7 mouse cellular contexts compared by ENCODE assay signal in the genomic region with DNA sequence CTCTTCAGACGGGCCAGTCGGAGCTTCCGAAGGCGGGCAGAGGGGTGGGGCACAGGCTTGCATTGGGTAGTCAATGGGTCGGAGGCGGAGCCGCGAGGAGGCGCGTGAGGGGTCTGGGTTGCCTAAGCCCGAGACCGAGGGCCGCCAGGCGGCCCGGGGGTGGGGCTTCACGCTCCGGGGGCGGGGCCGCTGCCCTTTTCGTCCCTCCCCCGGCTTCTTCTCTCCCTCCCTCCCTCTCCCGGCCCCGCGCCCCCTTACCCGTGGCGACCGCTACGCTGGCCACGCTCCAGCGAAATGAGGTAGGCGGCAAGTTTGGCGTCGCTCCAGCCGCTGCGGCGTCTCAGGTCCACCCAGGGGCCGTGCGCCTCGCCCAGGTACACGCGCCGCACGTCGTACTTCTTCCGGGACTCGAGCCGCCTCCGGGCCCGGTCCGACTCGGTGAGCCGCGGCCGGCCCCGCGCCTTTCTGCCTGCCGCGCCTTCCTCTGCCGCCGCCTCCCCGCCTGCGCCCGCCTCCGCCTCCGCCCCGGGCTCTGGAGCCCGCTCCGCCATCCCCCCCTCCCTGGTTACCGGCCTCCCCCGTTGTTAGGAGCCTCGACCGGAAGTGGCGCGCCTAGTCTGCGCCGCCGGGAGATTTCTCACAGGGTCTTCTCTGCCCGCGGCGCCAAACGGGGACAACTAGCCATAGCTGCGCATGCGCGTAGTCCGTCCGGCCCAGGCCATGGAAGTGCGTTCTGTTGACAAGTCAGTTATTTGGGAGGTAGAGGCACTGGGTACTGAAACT. TPM values are rescaled to one million over a fixed set of nuclear protein-coding genes. Genes with fewer than 3 reads are reported as not detected.
DNase-seq lines count a peak whose midpoint lies in the region; ATAC-seq lines count a peak whose summit lies in the region.

Gene Gm49318 (minus strand): TSS at position 469 of the 783 bp plus-strand sequence.
Gene Zfp653 (minus strand): TSS at position 586 of the 783 bp plus-strand sequence.

- WGBS in intestine, embryonic 15.5 days = under 1% methylated on average over 85 of the region's 87 CpGs
- WGBS in midbrain, embryonic 10.5 days = under 1% methylated on average over 87 of the region's 87 CpGs

- peak within 1 kb of the TSS; percentile 87 for H3K4me3 ChIP-seq in intestine, embryonic 15.5 days (replicated peaks)
- peak within 1 kb of the TSS; percentile 83 for H3K4me3 ChIP-seq in midbrain, embryonic 10.5 days

- H3K4me2 ChIP-seq in intestine, embryonic 15.5 days (replicated peaks) = peak within 1 kb of the TSS; percentile 68

- H3K9me3 ChIP-seq in intestine, embryonic 15.5 days = no peaks in the 10 kb centered on the region
- H3K9me3 ChIP-seq in midbrain, embryonic 10.5 days (replicated peaks) = no peaks in the 10 kb centered on the region

- H3K4me1 ChIP-seq in intestine, embryonic 15.5 days (replicated peaks) = peaks cover 9% of the 10 kb centered on the region
- peaks cover 20% of the 10 kb centered on the region for H3K4me1 ChIP-seq in midbrain, embryonic 10.5 days

- intact Hi-C loops in left cerebral cortex, postnatal 25 days (cut with DNase I) = loop anchor here (2.0 kb wide), 1 partner anchor 14 kb away; the partner anchor contains the start of gene Ecsit

- no peaks in the 10 kb centered on the region for H3K27me3 ChIP-seq in intestine, embryonic 15.5 days (replicated peaks)
- no peaks in the 10 kb centered on the region for H3K27me3 ChIP-seq in midbrain, embryonic 10.5 days (ENCODE audit: low read depth, poor library complexity, severe bottlenecking)

- peak within 1 kb of the TSS; percentile 98 for H3K27ac ChIP-seq in intestine, embryonic 15.5 days
- H3K27ac ChIP-seq in midbrain, embryonic 10.5 days (replicated peaks) = peak within 1 kb of the TSS; percentile 99

- H3K9ac ChIP-seq in intestine, embryonic 15.5 days = peak within 1 kb of the TSS; percentile 89

- ATAC-seq in intestine, embryonic 15.5 days = peak; percentile 98

- DNase-seq in adrenal gland, adult 18-20 months (ENCODE audit: low spot score in 2 of 2) = peak; percentile 95 to 96
- peak; percentile 99 for DNase-seq in embryo, embryonic 11 days
- DNase-seq in gastrocnemius, postnatal 25 days = peak; percentile 96
- DNase-seq in left cerebral cortex, postnatal 25 days (ENCODE audit: low spot score in 2 of 2) = peak; percentile 98
- peak; percentile 96 for DNase-seq in midbrain, embryonic 10.5 days (ENCODE audit: low spot score)
- DNase-seq in right cerebral cortex, postnatal 4 days = peak; percentile 98

- peaks cover 7% of the 10 kb centered on the region; the same call in 1 of the 2 replicates for H3K36me3 ChIP-seq in intestine, embryonic 15.5 days
- H3K36me3 ChIP-seq in midbrain, embryonic 10.5 days = peaks cover 62% of the 10 kb centered on the region

RNA-seq across cellular contexts. Expression of gene Gm49318, which starts in this region (rescaled TPM):
- under 1 TPM in 1 of 2 experiments, not detected in 1; 0.61 TPM for total RNA-seq in adrenal gland, adult 18-20 months (2021)
- not detected for total RNA-seq in gastrocnemius, postnatal 25 days (2021)
- polyA plus RNA-seq in intestine, embryonic 15.5 days (2015; fragmentation: Nextera tagmentation; extraction: Ambion mirVana) = not detected in 2 replicates
- total RNA-seq in left cerebral cortex, postnatal 25 days (2021) = 1 to 10 TPM in 1 of 2 experiments, under 1 TPM in 1; 0.94 to 4.1 TPM
- not detected in 2 replicates for polyA plus RNA-seq in midbrain, embryonic 10.5 days (2016; fragmentation: Nextera tagmentation; extraction: Ambion mirVana)

RNA-seq across cellular contexts. Expression of gene Zfp653, which starts in this region (rescaled TPM):
- total RNA-seq in adrenal gland, adult 18-20 months (2021) = 1 to 10 TPM; 8.4 to 8.7 TPM
- total RNA-seq in gastrocnemius, postnatal 25 days (2021) = 1 to 10 TPM; 2.5 to 2.6 TPM
- polyA plus RNA-seq in intestine, embryonic 15.5 days (2015; fragmentation: Nextera tagmentation; extraction: Ambion mirVana) = 9.7 and 10.6 TPM in 2 replicates
- total RNA-seq in left cerebral cortex, postnatal 25 days (2021) = 10 to 100 TPM; 18.0 to 19.3 TPM
- 11.7 and 12.6 TPM in 2 replicates for polyA plus RNA-seq in midbrain, embryonic 10.5 days (2016; fragmentation: Nextera tagmentation; extraction: Ambion mirVana)

Comparison
In these comparisons a context has a peak if more than half of its experiments do, and no peak if none do; other contexts are left out.
1. Peak in every context shown above with its lines: DNase-seq, ATAC-seq, H3K4me3 ChIP-seq and H3K27ac ChIP-seq.